Mouse (Mus musculus) small intestine, adult 2 months (tissue): Measurements from ENCODE around the gene Ube4b. TPM values are rescaled to one million over a fixed set of nuclear protein-coding genes. Genes with fewer than 3 reads are reported as not detected.

ENCODE experiments used
- H3K27ac ChIP-seq: fragments of 200-500 bp; 2 replicates; pipeline ENCODE4 v1.5.1; 2012; ENCODE audit warnings: low read depth, low read length, control low read depth, inconsistent platforms; ENCODE audit not compliant: insufficient read depth
- H3K27me3 ChIP-seq: fragments of 200-500 bp; 2 replicates; pipeline ENCODE4 v1.6.1; 2012; ENCODE audit warnings: mild to moderate bottlenecking, moderate library complexity, low read length, inconsistent platforms; ENCODE audit not compliant: control insufficient read depth, insufficient read depth
- H3K36me3 ChIP-seq: fragments of 200-500 bp; 2 replicates; pipeline ENCODE4 v1.6.1; 2012; ENCODE audit warnings: mild to moderate bottlenecking, low read length, control low read depth, inconsistent platforms; ENCODE audit not compliant: control insufficient read depth, insufficient read depth
- H3K4me1 ChIP-seq: fragments of 200-500 bp; 2 replicates; pipeline ENCODE4 v1.6.1; 2012; ENCODE audit warnings: low read length, inconsistent platforms, mixed read lengths; ENCODE audit not compliant: control insufficient read depth, insufficient read depth, insufficient read length
- H3K4me3 ChIP-seq: fragments of 200-500 bp; 2 replicates; pipeline ENCODE4 v1.5.1; 2012; ENCODE audit warnings: low read depth, mild to moderate bottlenecking, control low read depth, inconsistent platforms, low read length, moderate library complexity
- CTCF ChIP-seq: fragments of 200-500 bp; IDR thresholded peaks from 2 replicates; pipeline ENCODE4 v1.5.1; 2012; ENCODE audit warnings: low read depth, mild to moderate bottlenecking, control low read depth, inconsistent platforms, low read length, moderate library complexity, mixed read lengths; ENCODE audit not compliant: insufficient replicate concordance, insufficient read length; ENCODE audit errors: extremely low read depth
- POLR2A ChIP-seq: fragments of 200-500 bp; IDR thresholded peaks from 2 replicates; pipeline ENCODE4 v1.6.1; 2012; ENCODE audit warnings: low read depth, mild to moderate bottlenecking, control low read depth, inconsistent platforms, low read length, moderate library complexity
- WGBS: fragments of 180-500 bp; shearing (Covaris S2); methylation state at CpG from one replicate; pipeline ENCODE4 v1.1.7; 2018; 5-methylcytosine and 5-hydroxymethylcytosine counted together
- polyA plus RNA-seq: library from polyadenylated mRNA; depleted of rRNA; stranded (reverse); fragments of >200 nt; gene quantifications from 2 replicates; pipeline ENCODE4 v1.2.3, GENCODE M21; 2012

Gene Ube4b
- polyA plus RNA-seq, 1 experiment, result 115 TPM

DNA sequence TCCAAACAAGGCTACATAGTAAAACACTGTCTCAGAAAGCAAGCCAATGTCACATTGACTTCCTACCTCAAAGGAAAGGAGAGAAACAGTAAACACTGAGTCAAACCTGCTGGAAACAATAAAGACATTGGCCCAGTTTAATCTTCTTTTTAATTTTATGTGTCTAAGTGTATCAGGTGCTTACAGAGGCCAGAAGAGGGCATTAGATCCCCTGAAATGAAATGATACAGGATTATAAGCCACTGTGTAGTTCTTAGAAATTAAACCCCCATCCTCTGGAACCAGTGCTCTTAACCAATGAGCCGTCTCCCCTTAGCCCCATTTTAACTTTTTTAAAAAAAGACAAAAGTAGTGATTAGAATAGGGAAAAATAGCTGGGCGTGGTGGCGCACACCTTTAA, 12.3 kb downstream of the Ube4b start:
- 97% methylated on average over 3 of the region's 3 CpGs for WGBS
- H3K27me3 ChIP-seq, result no peaks in the 10 kb centered on the region
- H3K36me3 ChIP-seq, result peaks cover 6% of the 10 kb centered on the region
- H3K4me1 ChIP-seq, result peaks cover 21% of the 10 kb centered on the region
- H3K27ac ChIP-seq, result no peak overlapping the region
- H3K4me3 ChIP-seq, result no peak overlapping the region
- TF ChIP-seq POLR2A (no peak), CTCF (no peak)

DNA sequence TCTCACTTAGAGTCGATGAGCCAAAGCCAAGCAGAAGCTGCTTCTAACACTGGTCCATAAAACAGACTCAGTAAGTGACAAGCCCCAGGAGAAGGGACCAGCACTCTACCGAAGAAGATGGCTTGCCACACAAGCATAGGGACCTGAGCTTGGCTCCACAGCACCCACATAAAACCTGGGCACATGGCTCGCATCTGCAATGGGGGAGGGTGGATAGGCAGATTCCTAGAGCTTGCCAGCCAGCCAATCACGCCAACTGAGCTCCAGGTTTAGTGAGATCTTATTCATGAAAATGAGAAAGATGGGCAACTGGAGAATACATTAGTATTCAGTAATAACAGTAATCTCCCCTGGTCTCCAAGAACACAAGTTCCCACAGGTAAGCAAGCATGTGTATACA, 16.8 kb downstream of the Ube4b start:
- Histone ChIP-seq H3K4me3 (no peak overlapping the region), H3K36me3 (peaks cover 6% of the 10 kb centered on the region), H3K4me1 (peaks cover 8% of the 10 kb centered on the region; the same call in 1 of the 2 replicates), H3K27me3 (no peaks in the 10 kb centered on the region), H3K27ac (no peak overlapping the region)
- WGBS, result 90% methylated on average over 4 of the region's 4 CpGs
- TF ChIP-seq CTCF, result no peak
- no peak for TF ChIP-seq POLR2A

DNA sequence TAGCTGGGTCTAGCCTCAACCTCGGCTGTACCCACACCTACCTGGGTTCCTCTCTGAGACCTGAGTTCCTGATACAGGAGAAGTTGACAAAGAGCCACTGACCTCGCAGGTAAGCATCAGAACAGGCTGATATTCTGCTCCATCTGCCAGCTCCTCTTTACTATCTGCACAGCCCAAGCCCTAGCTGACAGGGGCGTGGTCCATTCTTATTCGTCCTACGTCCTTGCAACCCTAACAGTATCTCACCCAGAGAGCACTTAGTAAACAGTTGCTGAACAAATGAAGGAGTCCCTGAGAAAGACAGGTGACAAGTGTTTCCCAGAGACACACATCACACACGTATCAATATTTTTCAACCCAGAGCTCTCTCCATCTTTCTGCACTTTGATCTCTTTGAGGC, 18.2 kb downstream of the Ube4b start:
- Histone ChIP-seq H3K27ac (peak overlapping the region; percentile 35; the same call in 1 of the 2 replicates), H3K27me3 (no peaks in the 10 kb centered on the region), H3K4me3 (no peak overlapping the region), H3K36me3 (peaks cover 6% of the 10 kb centered on the region), H3K4me1 (peaks cover 19% of the 10 kb centered on the region)
- no peak for TF ChIP-seq POLR2A
- TF ChIP-seq CTCF, result no peak
- WGBS, result 60% methylated on average over 6 of the region's 6 CpGs

DNA sequence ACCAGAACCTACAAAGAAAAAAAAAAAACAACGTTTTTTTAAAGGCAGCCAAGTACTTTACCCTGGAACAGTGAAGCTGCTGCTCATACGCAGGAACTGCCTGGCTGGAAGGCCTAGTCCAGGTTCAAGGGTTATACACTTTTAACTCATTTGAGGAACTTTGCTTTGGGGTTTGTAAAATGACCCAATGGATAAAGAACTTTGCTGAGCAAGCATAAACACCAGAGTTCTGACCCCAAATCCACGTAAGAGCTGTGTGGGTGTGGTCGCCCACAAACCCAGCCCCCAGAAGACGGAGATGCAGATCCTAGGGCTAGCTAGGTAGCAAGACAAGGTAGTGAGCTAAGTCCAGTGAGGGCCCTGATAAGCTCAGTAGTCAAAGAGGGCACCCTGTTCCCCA, 19.1 kb downstream of the Ube4b start:
- Histone ChIP-seq H3K4me3 (no peak overlapping the region), H3K36me3 (peaks cover 4% of the 10 kb centered on the region), H3K4me1 (peaks cover 24% of the 10 kb centered on the region), H3K27ac (peak overlapping the region; percentile 35; the same call in 1 of the 2 replicates), H3K27me3 (no peaks in the 10 kb centered on the region)
- 49% methylated on average over 5 of the region's 5 CpGs for WGBS
- TF ChIP-seq POLR2A, result no peak
- TF ChIP-seq CTCF, result no peak

DNA sequence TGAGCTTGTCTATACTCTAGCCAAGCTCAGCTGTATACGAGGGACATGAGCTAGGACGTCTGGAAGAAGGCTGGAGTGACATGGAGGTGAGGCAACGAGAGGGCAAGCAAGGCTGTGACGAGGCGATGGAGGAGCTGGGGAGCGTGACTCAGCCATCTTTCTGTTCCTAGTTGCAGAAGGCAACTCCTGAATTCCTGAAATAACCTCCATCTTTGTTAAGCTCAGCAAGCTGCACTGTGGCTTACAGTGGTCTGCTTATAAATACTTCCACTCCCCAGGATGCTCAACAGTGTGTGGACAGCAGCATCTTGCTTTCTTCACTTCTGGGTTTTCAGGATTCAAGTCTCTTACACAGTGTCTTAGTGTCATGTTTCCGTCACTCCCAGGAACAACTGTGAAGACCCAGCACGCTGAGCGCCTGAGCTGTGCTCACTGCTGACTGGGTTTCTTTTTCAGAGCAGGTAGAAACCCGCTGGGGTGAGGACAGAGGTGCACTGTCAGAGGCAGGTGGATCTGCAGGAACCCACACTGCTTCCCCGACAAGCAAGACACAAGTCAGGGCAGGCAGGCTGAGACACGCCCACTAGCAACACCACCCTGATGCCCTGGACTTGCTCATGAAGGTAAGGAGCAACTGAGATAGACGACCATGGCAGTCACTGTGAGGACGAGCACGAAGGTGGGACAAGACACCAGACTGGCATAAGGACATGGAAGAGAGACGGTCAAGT, 20.7 kb downstream of the Ube4b start:
- 77% methylated on average over 16 of the region's 16 CpGs for WGBS
- TF ChIP-seq POLR2A (no peak), CTCF (no peak)
- Histone ChIP-seq H3K36me3 (no peaks in the 10 kb centered on the region), H3K4me1 (peaks cover 32% of the 10 kb centered on the region), H3K27ac (no peak overlapping the region), H3K4me3 (no peak overlapping the region), H3K27me3 (no peaks in the 10 kb centered on the region)

DNA sequence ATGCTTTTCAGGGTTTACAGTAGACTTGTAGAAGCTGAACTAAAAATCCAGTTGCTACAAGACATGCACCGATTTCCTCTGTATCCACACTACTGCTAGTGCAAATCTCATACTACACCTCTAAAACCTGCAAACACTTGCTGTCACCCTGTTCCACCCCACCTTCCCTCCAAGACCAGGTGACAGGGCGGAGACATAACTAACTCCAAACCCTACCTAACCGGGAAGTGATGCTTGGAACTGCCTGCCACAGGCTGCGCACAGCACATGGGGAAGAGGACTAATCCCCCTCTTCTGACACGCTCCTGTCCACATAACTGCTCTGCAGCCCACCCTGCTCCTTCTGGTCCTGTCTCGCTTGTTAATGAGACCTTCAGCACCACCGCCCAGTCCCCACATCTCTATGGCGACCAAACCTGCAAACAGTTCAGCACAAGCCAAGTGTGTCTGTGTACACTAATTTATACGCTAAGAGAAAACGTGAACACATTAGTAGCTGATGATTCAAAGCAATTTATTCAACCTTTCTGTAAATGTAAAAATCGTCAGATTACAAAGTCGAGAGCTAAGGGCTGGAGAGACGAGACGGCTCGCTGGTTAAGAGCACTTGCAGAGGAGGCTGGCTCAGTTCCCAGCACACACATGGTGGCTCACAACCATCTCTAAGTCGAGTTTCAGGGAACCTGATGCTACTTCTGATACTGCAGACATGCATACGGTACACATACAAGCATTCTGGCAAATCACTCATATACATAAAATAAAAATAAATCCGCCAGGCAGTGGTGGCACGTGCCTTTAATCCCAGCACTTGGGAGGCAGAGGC, 21.7 kb downstream of the Ube4b start:
- Histone ChIP-seq H3K27ac (no peak overlapping the region), H3K4me3 (no peak overlapping the region), H3K27me3 (no peaks in the 10 kb centered on the region), H3K36me3 (no peaks in the 10 kb centered on the region), H3K4me1 (peaks cover 36% of the 10 kb centered on the region)
- TF ChIP-seq POLR2A, result no peak
- TF ChIP-seq CTCF, result no peak
- WGBS, result 48% methylated on average over 19 of the region's 19 CpGs

DNA sequence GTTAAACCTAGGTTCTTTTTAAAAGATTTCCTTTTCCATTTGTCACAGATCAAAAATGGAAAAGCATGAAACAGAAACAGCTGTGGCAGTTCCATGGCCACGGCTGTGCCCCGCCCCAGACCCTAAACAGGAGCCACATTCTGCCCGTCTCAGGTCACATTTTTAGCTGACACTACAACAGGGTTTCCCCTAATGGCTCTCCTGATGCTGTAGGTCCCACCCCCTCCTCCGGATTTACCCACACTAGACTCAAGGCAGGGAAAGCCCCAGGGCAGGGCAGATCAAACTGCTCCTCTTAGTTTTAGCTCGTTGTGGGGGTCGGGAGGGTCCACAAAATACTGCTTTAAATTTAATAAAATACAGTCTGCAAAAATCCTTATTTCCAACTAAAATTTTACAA, 23.5 kb downstream of the Ube4b start:
- Histone ChIP-seq H3K27me3 (no peaks in the 10 kb centered on the region), H3K4me1 (peaks cover 48% of the 10 kb centered on the region), H3K4me3 (no peak overlapping the region), H3K36me3 (peaks cover 3% of the 10 kb centered on the region; the same call in 1 of the 2 replicates), H3K27ac (no peak overlapping the region)
- 13% methylated on average over 6 of the region's 6 CpGs for WGBS
- TF ChIP-seq CTCF, result no peak
- TF ChIP-seq POLR2A, result no peak
